Mouse (Mus musculus): Measurements from ENCODE around the gene Ccdc97.

Ccdc97 gene

DNA sequence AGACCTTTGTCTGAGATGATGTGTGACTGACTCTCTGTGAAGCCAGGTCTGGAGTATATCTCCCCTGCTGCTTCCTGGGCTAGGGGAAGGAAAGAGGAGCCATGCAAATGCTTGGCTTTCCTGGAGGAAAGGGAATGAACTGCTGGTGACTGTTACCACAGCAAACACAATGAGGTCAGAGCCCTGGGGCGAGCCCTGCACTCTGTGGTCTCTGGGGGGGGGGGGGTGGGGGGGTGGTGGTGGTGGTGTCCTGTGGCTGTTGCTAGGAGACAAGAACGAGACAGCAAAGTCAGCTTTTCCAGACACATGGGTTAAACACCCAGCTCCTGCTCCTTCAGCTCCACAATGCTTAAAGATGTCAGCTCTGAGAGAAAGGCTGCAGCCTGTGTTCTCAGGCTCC, 10.5 kb upstream of the Ccdc97 start:
- in situ Hi-C loops (cut with MboI; ENCODE audit: unreplicated experiment in 2 of 2): no loop called here

DNA sequence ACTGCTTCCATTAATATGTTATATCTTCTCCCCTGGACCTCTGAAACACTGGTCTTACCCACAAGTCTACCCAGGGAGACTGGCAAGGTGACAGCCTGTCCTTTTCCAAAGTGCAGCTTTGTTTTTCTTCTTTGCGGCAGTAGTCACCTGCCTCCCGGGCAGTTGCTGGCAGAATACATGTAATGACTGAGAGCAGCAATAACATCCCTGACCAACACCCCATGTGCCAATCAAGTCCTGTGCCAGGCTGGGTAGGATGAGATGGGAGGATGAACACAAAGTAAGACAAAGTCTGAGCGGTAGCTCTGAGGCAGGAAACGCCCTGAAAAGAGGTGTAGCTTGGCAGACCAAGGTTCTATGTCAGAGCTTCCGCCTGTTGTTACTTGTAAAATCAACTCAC, 8.9 kb upstream of the Ccdc97 start:
- in situ Hi-C loops (cut with MboI; ENCODE audit: unreplicated experiment in 2 of 2): no loop called here

- in situ Hi-C loops (cut with MboI; ENCODE audit: unreplicated experiment in 2 of 2): no loop called here
Observed at GRCm38 (mm10) chr7:25725886-25726285, 7.0 kb upstream of the Ccdc97 start.

DNA sequence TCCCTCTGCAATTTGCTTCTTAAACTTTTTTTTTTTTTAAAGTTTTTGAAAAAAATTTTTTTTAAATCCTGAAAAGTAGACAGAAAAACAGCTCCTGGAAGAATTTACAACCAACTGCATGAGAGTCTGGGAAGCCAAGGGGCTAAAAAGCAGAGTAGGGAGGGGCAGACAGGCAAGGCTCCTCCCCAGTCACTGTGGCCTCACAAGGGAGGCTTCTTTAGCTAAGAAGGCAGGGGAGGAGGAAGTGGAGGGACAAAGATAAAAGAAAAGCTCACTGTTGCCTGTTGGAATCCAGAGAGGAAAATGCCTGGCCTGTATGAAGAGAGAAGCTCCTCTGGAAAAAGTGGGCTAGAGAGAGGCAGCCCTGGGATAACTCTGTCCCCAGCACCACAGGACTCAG, 2.9 kb upstream of the Ccdc97 start:
- in situ Hi-C loops (cut with MboI; ENCODE audit: unreplicated experiment in 2 of 2): loop anchor here (25.0 kb wide), 3 partner anchors 234 to 1159 kb away; partner anchors contain the start of genes Cd79a (in 1 of the 2), Ceacam1 (in 1 of the 2) and Rps19 (in 1 of the 2)

- in situ Hi-C loops (cut with MboI; ENCODE audit: unreplicated experiment in 2 of 2): loop anchor here (25.0 kb wide), 3 partner anchors 233 to 1158 kb away; partner anchors contain the start of genes Cd79a (in 1 of the 2), Ceacam1 (in 1 of the 2) and Rps19 (in 1 of the 2)
Observed at GRCm38 (mm10) chr7:25720760-25721159, 1.9 kb upstream of the Ccdc97 start.

DNA sequence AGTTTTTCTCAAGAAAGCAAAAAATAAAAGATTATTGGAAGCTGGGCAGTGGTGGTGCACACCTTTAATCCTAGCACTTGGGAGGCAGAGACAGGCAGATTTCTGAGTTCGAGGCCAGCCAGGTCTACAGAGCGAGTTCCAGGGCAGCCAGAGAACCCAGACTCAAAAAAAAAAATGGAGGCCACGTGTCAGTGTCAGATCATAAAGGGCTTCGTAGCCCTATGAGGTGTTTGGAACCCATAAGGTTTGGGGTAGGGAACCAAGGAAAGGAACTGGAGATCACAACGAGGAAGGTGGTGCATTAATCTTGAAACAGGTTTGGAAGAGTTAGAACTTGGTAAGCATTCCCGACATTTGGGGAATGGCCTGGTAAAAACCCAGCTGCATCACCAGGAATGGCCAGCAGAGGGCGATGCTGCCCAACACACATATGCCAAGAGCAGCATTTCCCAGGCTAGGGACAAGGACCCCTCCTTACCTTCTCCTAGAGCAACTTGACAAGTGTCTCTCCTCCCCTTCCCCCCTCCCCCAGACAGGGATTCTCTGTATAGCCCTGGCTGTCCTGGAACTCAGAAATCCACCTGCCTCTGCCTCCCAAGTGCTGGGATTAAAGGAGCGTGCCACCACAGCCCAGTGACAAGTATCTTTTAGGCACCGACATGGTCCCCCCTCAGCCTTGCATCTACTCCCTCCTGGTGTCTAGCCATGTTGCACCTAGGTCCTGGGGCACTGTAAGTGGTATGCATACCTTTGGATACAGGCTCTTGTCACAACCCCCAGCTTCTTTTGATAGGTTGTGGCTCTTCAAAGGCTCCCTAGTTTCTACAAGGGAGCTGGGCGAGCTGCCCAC, 1.1 kb upstream of the Ccdc97 start:
- in situ Hi-C loops (cut with MboI; ENCODE audit: unreplicated experiment in 2 of 2): loop anchor here (5.0 to 25.0 kb wide), 5 partner anchors 38 to 1158 kb away; partner anchors contain the start of genes B3gnt8 (in 1 of the 2), B9d2 (in 1 of the 2), Cd79a (in 1 of the 2) and Ceacam1 (in 1 of the 2)

DNA sequence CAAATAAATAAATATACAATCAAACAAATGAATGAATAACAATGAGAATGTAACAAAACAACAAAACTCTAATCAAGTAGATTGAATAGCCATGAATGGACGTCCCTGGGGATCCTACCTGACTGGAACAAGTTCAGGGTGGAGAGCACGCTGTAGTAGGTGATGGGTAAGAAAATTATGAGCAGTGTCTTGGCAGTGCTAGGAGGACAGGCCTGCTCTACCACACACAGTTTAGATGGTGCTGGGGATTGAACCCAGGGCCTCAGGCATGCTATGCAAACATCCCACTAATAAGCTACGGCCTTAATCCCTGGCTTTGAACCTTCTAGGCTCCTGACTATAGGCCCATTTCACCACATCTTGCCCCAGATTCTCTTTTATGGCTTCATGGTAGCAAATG, 1.4 kb downstream of the Ccdc97 start:
- in situ Hi-C loops (cut with MboI; ENCODE audit: unreplicated experiment in 2 of 2): loop anchor here (5.0 to 25.0 kb wide), 5 partner anchors 35 to 1155 kb away; partner anchors contain the start of genes B3gnt8 (in 1 of the 2), B9d2 (in 1 of the 2), Cd79a (in 1 of the 2) and Ceacam1 (in 1 of the 2)

GRCm38 (mm10) chr7:25715731-25716271, 3.1 kb downstream of the Ccdc97 start:
- in situ Hi-C loops (cut with MboI; ENCODE audit: unreplicated experiment in 2 of 2): loop anchor here (5.0 to 25.0 kb wide), 5 partner anchors 34 to 1154 kb away; partner anchors contain the start of genes B3gnt8 (in 1 of the 2), B9d2 (in 1 of the 2), Cd79a (in 1 of the 2) and Ceacam1 (in 1 of the 2)

DNA sequence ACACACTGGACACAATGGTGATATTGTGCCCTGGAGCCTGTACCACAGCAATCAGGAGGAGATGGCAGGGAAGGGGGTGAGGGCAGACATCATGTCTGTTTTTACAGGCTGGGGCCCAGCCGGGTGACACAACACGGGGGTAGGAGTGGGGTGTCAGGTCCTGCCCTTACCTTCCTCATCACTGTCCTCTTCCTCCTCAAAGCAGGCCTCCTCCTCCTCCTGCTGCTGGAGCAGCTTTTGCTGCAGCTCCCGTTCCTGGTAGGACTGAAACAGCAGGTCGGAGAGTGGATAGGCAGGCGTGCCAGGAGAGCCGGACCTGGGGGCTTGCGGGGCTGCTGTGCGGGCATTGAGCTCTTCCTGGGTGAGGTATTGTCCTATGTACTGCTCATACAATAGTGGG, 4.3 kb downstream of the Ccdc97 start:
- in situ Hi-C loops (cut with MboI; ENCODE audit: unreplicated experiment in 2 of 2): loop anchor here (5.0 to 25.0 kb wide), 5 partner anchors 38 to 1152 kb away; partner anchors contain the start of genes B3gnt8 (in 1 of the 2), Cd79a (in 1 of the 2), Ceacam1 (in 1 of the 2) and Hnrnpul1 (in 1 of the 2)

DNA sequence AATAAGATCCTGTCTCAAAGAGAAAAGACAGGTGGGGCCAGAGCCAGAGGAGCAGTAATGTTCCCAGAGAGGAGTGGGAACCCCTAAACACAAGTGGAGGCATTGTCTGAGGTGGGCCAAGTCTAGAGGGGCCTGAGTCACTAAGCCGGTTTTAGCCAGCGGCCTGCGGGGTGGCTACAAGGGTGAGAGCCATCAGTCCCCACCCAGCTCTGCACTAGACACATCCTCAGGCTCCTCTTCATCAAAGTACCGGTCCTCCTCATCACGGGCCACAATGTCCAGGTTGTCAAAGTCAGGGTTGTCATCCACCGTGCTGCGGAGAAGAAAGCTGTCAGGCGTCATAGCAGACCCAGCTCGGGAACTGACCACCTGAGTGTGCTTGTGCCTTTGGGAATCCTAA, 6.1 kb downstream of the Ccdc97 start:
- in situ Hi-C loops (cut with MboI; ENCODE audit: unreplicated experiment in 2 of 2): loop anchor here (5.0 to 25.0 kb wide), 5 partner anchors 40 to 1150 kb away; partner anchors contain the start of genes B3gnt8 (in 1 of the 2), Cd79a (in 1 of the 2), Ceacam1 (in 1 of the 2) and Hnrnpul1 (in 1 of the 2)

GRCm38 (mm10) chr7:25711731-25712197, 7.1 kb downstream of the Ccdc97 start:
- in situ Hi-C loops (cut with MboI; ENCODE audit: unreplicated experiment in 2 of 2): loop anchor here (5.0 to 25.0 kb wide), 5 partner anchors 41 to 1149 kb away; partner anchors contain the start of genes B3gnt8 (in 1 of the 2), Cd79a (in 1 of the 2), Ceacam1 (in 1 of the 2) and Hnrnpul1 (in 1 of the 2)

- in situ Hi-C loops (cut with MboI; ENCODE audit: unreplicated experiment in 2 of 2): loop anchor here (5.0 to 25.0 kb wide), 5 partner anchors 41 to 1149 kb away; partner anchors contain the start of genes B3gnt8 (in 1 of the 2), Cd79a (in 1 of the 2), Ceacam1 (in 1 of the 2) and Hnrnpul1 (in 1 of the 2)
Observed at GRCm38 (mm10) chr7:25711165-25711564, 7.7 kb downstream of the Ccdc97 start.

DNA sequence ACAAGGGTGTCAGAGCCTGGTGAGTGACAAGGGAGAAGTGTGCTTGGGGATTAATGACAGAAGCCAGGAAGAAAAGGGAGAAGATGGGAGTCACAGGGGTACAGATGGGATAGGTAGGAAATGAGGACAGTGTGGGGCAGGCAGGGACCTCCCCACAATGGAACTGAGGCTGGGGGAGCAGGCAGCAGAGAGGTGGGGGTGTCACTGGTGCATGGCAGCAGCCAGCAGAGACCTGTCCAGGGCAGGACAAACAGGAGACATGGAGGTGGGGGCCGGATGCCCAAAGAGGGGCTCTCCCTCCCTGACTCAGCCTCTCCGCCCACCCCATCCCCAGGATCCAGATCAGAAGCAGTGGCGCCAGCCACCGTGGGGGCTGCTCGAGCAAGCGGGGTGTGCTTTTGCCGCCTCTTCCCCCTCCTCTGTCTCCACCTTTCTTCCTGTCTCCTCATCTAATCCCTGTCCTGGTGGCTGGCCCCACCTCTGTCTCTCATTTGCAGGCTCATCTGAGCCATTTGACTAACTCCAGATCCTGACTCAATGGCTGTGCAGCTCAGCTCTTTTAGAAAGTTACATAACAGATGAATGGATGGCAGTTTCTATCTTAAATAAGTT, 8.3 kb downstream of the Ccdc97 start:
- in situ Hi-C loops (cut with MboI; ENCODE audit: unreplicated experiment in 2 of 2): loop anchor here (5.0 to 25.0 kb wide), 5 partner anchors 42 to 1148 kb away; partner anchors contain the start of genes B3gnt8 (in 1 of the 2), Cd79a (in 1 of the 2), Ceacam1 (in 1 of the 2) and Hnrnpul1 (in 1 of the 2)

GRCm38 (mm10) chr7:25709961-25710360, 8.9 kb downstream of the Ccdc97 start:
- in situ Hi-C loops (cut with MboI; ENCODE audit: unreplicated experiment in 2 of 2): loop anchor here (5.0 to 25.0 kb wide), 5 partner anchors 42 to 1148 kb away; partner anchors contain the start of genes B3gnt8 (in 1 of the 2), Cd79a (in 1 of the 2), Ceacam1 (in 1 of the 2) and Hnrnpul1 (in 1 of the 2)

- in situ Hi-C loops (cut with MboI; ENCODE audit: unreplicated experiment in 2 of 2): loop anchor here (25.0 kb wide), 3 partner anchors 220 to 1145 kb away; partner anchors contain the start of genes Cd79a (in 1 of the 2), Ceacam1 (in 1 of the 2) and Rps19 (in 1 of the 2)
Observed at GRCm38 (mm10) chr7:25707581-25708292, 11.2 kb downstream of the Ccdc97 start.

DNA sequence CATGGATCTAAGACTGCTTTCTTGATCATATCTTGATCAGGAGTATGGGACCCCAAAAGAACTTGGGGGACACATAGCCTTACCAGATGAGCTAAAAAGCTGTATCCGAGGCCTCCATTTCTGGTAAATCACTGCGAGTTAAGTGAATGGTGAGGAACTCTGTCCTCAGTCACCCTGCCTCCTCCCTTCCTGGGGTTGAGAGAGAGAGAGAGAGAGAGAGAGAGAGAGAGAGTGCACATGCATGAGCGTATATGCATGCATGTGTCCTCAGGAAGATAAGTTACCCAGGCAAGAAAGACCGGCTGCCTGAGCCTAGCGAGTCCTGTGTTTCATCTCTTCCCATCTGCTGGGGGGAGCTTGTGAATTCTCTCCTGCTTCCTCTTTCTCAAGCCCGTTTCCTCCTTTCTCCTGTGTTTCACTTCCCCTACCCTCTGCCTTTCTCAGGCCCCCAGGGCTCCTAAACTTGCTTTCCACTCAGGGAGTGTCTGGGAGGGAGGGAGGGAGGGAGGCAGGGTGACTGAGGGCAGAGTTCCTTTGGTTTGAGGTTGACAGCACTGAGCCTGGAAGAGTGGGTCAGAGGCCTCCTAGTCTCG, 12.2 kb downstream of the Ccdc97 start:
- in situ Hi-C loops (cut with MboI; ENCODE audit: unreplicated experiment in 2 of 2): loop anchor here (25.0 kb wide), 3 partner anchors 219 to 1144 kb away; partner anchors contain the start of genes Cd79a (in 1 of the 2), Ceacam1 (in 1 of the 2) and Rps19 (in 1 of the 2)

DNA sequence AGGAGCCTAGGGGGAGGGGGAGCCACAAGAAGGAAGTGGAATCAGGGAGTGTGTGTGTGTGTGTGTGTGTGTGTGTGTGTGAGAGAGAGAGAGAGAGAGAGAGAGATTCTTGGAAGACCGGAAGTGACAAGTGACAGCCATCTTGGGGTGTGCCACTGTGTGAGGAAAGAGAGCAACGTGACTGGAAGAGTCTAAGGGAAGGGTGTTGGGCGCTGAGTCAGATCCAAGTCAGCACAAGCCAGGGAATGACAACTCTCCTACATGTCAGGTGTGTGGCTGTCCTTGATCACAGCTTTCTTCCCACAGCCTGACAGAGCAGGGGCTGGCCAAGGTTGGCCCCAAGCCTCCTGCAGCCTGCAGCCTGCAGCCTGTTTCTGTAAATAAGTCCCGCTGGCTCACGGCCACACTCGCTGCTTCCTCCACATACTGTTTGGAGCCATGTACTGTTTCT, 13.1 kb downstream of the Ccdc97 start:
- in situ Hi-C loops (cut with MboI; ENCODE audit: unreplicated experiment in 2 of 2): loop anchor here (25.0 kb wide), 3 partner anchors 219 to 1144 kb away; partner anchors contain the start of genes Cd79a (in 1 of the 2), Ceacam1 (in 1 of the 2) and Rps19 (in 1 of the 2)
